Mouse (Mus musculus) adrenal gland, postnatal 36 days (tissue): Measurements from ENCODE around the gene Celf6. TPM values are rescaled to one million over a fixed set of nuclear protein-coding genes. Genes with fewer than 3 reads are reported as not detected.

Experiments
- total RNA-seq, 2 experiments: library from RNA; stranded (reverse); gene quantifications; 2 replicates each; pipeline ENCODE4 v1.2.3; 2021

Celf6 gene
- total RNA-seq, 2 experiments from 2014 or later: 3.6 to 4.4 TPM

Other genes starting within 250 kb of the Celf6 start
- 10 to 100 TPM in 1 of 2 experiments, 1 to 10 TPM in 1; 9.4 to 10.1 TPM for gene Bbs4, start 224.4 kb upstream of the Celf6 start, total RNA-seq
- gene Arih1, start 91.3 kb upstream of the Celf6 start, total RNA-seq: 100 to 1,000 TPM; 122 to 130 TPM
- 100 to 1,000 TPM; 111 to 147 TPM for gene Hexa, start 38.4 kb upstream of the Celf6 start, total RNA-seq
- gene Tmem202, start 38.1 kb upstream of the Celf6 start, total RNA-seq: 1 to 10 TPM; 3.6 to 4.1 TPM
- gene Parp6, start 39.4 kb downstream of the Celf6 start, total RNA-seq: 10 to 100 TPM; 26.5 TPM
- gene Pkm, start 78.5 kb downstream of the Celf6 start, total RNA-seq: 100 to 1,000 TPM; 749 to 846 TPM
- under 1 TPM; 0.13 to 0.16 TPM for gene Gramd2, start 102.2 kb downstream of the Celf6 start, total RNA-seq
- gene Senp8, start 172.8 kb downstream of the Celf6 start, total RNA-seq: 10 to 100 TPM in 1 of 2 experiments, 1 to 10 TPM in 1; 8.2 to 10.4 TPM
- gene Myo9a, start 173.0 kb downstream of the Celf6 start, total RNA-seq: 10 to 100 TPM; 14.6 to 16.2 TPM